Mouse (Mus musculus) testis, adult 2 months (tissue): ENCODE measurements around the gene Adamtsl5. TPM values are rescaled to one million over a fixed set of nuclear protein-coding genes. Genes with fewer than 3 reads are reported as not detected.

Experiments
- H3K27ac ChIP-seq: fragments of 200-500 bp; 2 replicates; pipeline ENCODE4 v1.5.1; 2012; ENCODE audit warnings: low read depth, low read length; ENCODE audit not compliant: control insufficient read depth, insufficient read depth
- H3K27me3 ChIP-seq: fragments of 200-500 bp; 2 replicates; pipeline ENCODE4 v1.6.1; 2012; ENCODE audit warnings: mild to moderate bottlenecking, low read length, moderate library complexity; ENCODE audit not compliant: control insufficient read depth, insufficient read depth
- H3K36me3 ChIP-seq: fragments of 200-500 bp; 2 replicates; pipeline ENCODE4 v1.6.1; 2012; ENCODE audit warnings: mild to moderate bottlenecking, low read length; ENCODE audit not compliant: control insufficient read depth, insufficient read depth
- H3K4me1 ChIP-seq: fragments of 200-500 bp; 2 replicates; pipeline ENCODE4 v1.6.1; 2012; ENCODE audit warnings: low read length; ENCODE audit not compliant: control insufficient read depth, insufficient read depth
- H3K4me3 ChIP-seq: fragments of 200-500 bp; 2 replicates; pipeline ENCODE4 v1.5.1; 2012; ENCODE audit warnings: low read depth, mild to moderate bottlenecking, low read length, moderate library complexity, mixed read lengths; ENCODE audit not compliant: control insufficient read depth
- CTCF ChIP-seq: fragments of 200-500 bp; IDR thresholded peaks from 2 replicates; pipeline ENCODE4 v1.5.1; 2012; ENCODE audit warnings: low read depth, mild to moderate bottlenecking, inconsistent platforms, low read length, moderate library complexity; ENCODE audit not compliant: control insufficient read depth, insufficient read depth, insufficient replicate concordance
- POLR2A ChIP-seq: fragments of 200-500 bp; IDR thresholded peaks from 2 replicates; pipeline ENCODE4 v1.6.1; 2012; ENCODE audit warnings: low read depth, mild to moderate bottlenecking, inconsistent platforms, low read length, moderate library complexity; ENCODE audit not compliant: control insufficient read depth
- polyA plus RNA-seq: library from polyadenylated mRNA; depleted of rRNA; stranded (reverse); fragments of >200 nt; gene quantifications from 2 replicates; pipeline ENCODE4 v1.2.3, GENCODE M21; 2012

Adamtsl5 gene
- polyA plus RNA-seq, 1 experiment, result 3.3 TPM

- Histone ChIP-seq H3K4me1 (peaks cover 17% of the 10 kb centered on the region), H3K36me3 (no peaks in the 10 kb centered on the region), H3K27ac (no peak overlapping the region), H3K27me3 (no peaks in the 10 kb centered on the region), H3K4me3 (peak overlapping the region; percentile 94)
- TF ChIP-seq CTCF, result no peak
- TF ChIP-seq POLR2A, result no peak
Measured at GRCm38 (mm10) chr10:80384709-80385108, 36.5 kb upstream of the Adamtsl5 start.

GRCm38 (mm10) chr10:80384115-80384639 lies 36.0 kb upstream of the Adamtsl5 start:
- peak overlapping the region; percentile 94 for H3K4me3 ChIP-seq
- H3K27ac ChIP-seq, result no peak overlapping the region; the same call in 1 of the 2 replicates
- H3K4me1 ChIP-seq, result peaks cover 17% of the 10 kb centered on the region
- H3K27me3 ChIP-seq, result no peaks in the 10 kb centered on the region
- H3K36me3 ChIP-seq, result no peaks in the 10 kb centered on the region
- TF ChIP-seq POLR2A (no peak), CTCF (no peak)

GRCm38 (mm10) chr10:80383431-80383830 lies 35.2 kb upstream of the Adamtsl5 start:
- Histone ChIP-seq H3K27ac (no peak overlapping the region; the same call in 1 of the 2 replicates), H3K4me3 (peak overlapping the region; percentile 14; the same call in 1 of the 2 replicates), H3K27me3 (no peaks in the 10 kb centered on the region), H3K36me3 (no peaks in the 10 kb centered on the region), H3K4me1 (peaks cover 13% of the 10 kb centered on the region)
- TF ChIP-seq CTCF (no peak), POLR2A (no peak)

- Histone ChIP-seq H3K36me3 (no peaks in the 10 kb centered on the region), H3K4me3 (peak overlapping the region; percentile 1; the same call in 1 of the 2 replicates), H3K4me1 (peaks cover 11% of the 10 kb centered on the region), H3K27me3 (no peaks in the 10 kb centered on the region), H3K27ac (no peak overlapping the region)
- TF ChIP-seq CTCF (no peak), POLR2A (no peak)
Measured at GRCm38 (mm10) chr10:80382641-80383365, 34.6 kb upstream of the Adamtsl5 start.

- TF ChIP-seq CTCF, result peak; percentile 92
- TF ChIP-seq POLR2A, result no peak
- H3K4me1 ChIP-seq, result peaks cover 12% of the 10 kb centered on the region
- no peak overlapping the region for H3K4me3 ChIP-seq
- H3K36me3 ChIP-seq, result no peaks in the 10 kb centered on the region
- no peaks in the 10 kb centered on the region for H3K27me3 ChIP-seq
- peak overlapping the region; percentile 24; the same call in 1 of the 2 replicates for H3K27ac ChIP-seq
Measured at GRCm38 (mm10) chr10:80377716-80378115, 29.5 kb upstream of the Adamtsl5 start.

GRCm38 (mm10) chr10:80376160-80376559 lies 27.9 kb upstream of the Adamtsl5 start:
- Histone ChIP-seq H3K4me3 (no peak overlapping the region), H3K4me1 (peaks cover 20% of the 10 kb centered on the region), H3K36me3 (no peaks in the 10 kb centered on the region), H3K27ac (no peak overlapping the region), H3K27me3 (no peaks in the 10 kb centered on the region)
- TF ChIP-seq CTCF (peak; percentile 93), POLR2A (no peak)

GRCm38 (mm10) chr10:80374063-80374462 lies 25.9 kb upstream of the Adamtsl5 start:
- peaks cover 23% of the 10 kb centered on the region for H3K4me1 ChIP-seq

More at GRCm38 (mm10) chr10:80374063-80374462, 25.9 kb upstream of the Adamtsl5 start:
- TF ChIP-seq POLR2A (no peak), CTCF (peak; percentile 59; the same call in 1 of the 2 replicates)
- Histone ChIP-seq H3K27ac (no peak overlapping the region), H3K4me3 (no peak overlapping the region), H3K36me3 (no peaks in the 10 kb centered on the region), H3K27me3 (no peaks in the 10 kb centered on the region)
